Mouse (Mus musculus) neural tube, embryonic 12.5 days (tissue): ENCODE data around the gene Spint2. TPM values are rescaled to one million over a fixed set of nuclear protein-coding genes. Genes with fewer than 3 reads are reported as not detected.

Experiments used
- ATAC-seq: fragments of 200-750 bp; cut with Nextera tagmentation; 2 replicates; pipeline ENCODE4 v1.8.0; 2017; ENCODE audit warnings: low read depth, mild to moderate bottlenecking, moderate TSS enrichment, moderate library complexity; ENCODE audit not compliant: low FRiP score
- H3K27ac ChIP-seq: fragments of 300-500 bp; sonication (generic); 2 replicates; pipeline ENCODE4 v1.5.1; 2016
- H3K27me3 ChIP-seq: fragments of 300-500 bp; sonication (generic); replicated peaks from 2 replicates; pipeline ENCODE4 v1.6.1; 2016; ENCODE audit warnings: mild to moderate bottlenecking
- H3K36me3 ChIP-seq: fragments of 300-500 bp; sonication (generic); 2 replicates; pipeline ENCODE4 v1.6.1; 2016; ENCODE audit warnings: mild to moderate bottlenecking
- H3K4me1 ChIP-seq: fragments of 300-500 bp; sonication (generic); 2 replicates; pipeline ENCODE4 v1.6.1; 2016
- H3K4me2 ChIP-seq: fragments of 300-500 bp; sonication (generic); replicated peaks from 2 replicates; pipeline ENCODE4 v1.6.1; 2016; ENCODE audit warnings: mild to moderate bottlenecking
- H3K4me3 ChIP-seq: fragments of 300-500 bp; sonication (generic); 2 replicates; pipeline ENCODE4 v1.5.1; 2016
- H3K9ac ChIP-seq: fragments of 300-500 bp; sonication (generic); 2 replicates; pipeline ENCODE4 v1.6.1; 2016; ENCODE audit warnings: mild to moderate bottlenecking
- H3K9me3 ChIP-seq: fragments of 300-500 bp; sonication (generic); 2 replicates; pipeline ENCODE4 v1.6.1; 2016; ENCODE audit warnings: mild to moderate bottlenecking
- WGBS: fragments of 180-500 bp; shearing (Covaris S2); methylation state at CpG from one replicate; pipeline ENCODE4 v1.1.7; 2016; 5-methylcytosine and 5-hydroxymethylcytosine counted together
- polyA plus RNA-seq: library from polyadenylated mRNA; unstranded; fragments of >200 nt; fragmentation: Nextera tagmentation; extraction: Ambion mirVana; gene quantifications from 2 replicates; pipeline ENCODE4 v1.2.1, GENCODE M21; 2016

Spint2 gene
- polyA plus RNA-seq, 1 experiment from 2014 or later = 23.5 TPM

GRCm38 (mm10) chr7:29313051-29313450 lies 31.3 kb upstream of the Spint2 start:
- WGBS = 21% methylated on average over 9 of the region's 9 CpGs
- peak overlapping the region; percentile 40 for H3K4me2 ChIP-seq
- no peak overlapping the region for H3K9ac ChIP-seq
- no peak overlapping the region for H3K4me3 ChIP-seq
- H3K36me3 ChIP-seq = peaks cover 42% of the 10 kb centered on the region
- ATAC-seq = no peak
- no peaks in the 10 kb centered on the region for H3K9me3 ChIP-seq
- no peak overlapping the region for H3K27ac ChIP-seq
- H3K27me3 ChIP-seq = peaks cover 8% of the 10 kb centered on the region
- H3K4me1 ChIP-seq = peaks cover 74% of the 10 kb centered on the region

GRCm38 (mm10) chr7:29309749-29310148 lies 28.0 kb upstream of the Spint2 start:
- WGBS = 5% methylated on average over 5 of the region's 5 CpGs
- Histone ChIP-seq H3K27me3 (peaks cover 8% of the 10 kb centered on the region), H3K9ac (peak overlapping the region; percentile 83), H3K36me3 (peaks cover 29% of the 10 kb centered on the region), H3K9me3 (no peaks in the 10 kb centered on the region), H3K27ac (no peak overlapping the region), H3K4me2 (peak overlapping the region; percentile 86), H3K4me3 (peak overlapping the region; percentile 76), H3K4me1 (peaks cover 70% of the 10 kb centered on the region)
- ATAC-seq = no peak

GRCm38 (mm10) chr7:29309221-29309721 lies 27.6 kb upstream of the Spint2 start:
- Histone ChIP-seq H3K9ac (peak overlapping the region; percentile 83), H3K27ac (no peak overlapping the region), H3K4me2 (peak overlapping the region; percentile 86), H3K27me3 (peaks cover 8% of the 10 kb centered on the region), H3K36me3 (peaks cover 25% of the 10 kb centered on the region), H3K4me1 (peaks cover 70% of the 10 kb centered on the region), H3K9me3 (no peaks in the 10 kb centered on the region), H3K4me3 (peak overlapping the region; percentile 76)
- ATAC-seq = no peak
- WGBS = 3% methylated on average over 36 of the region's 36 CpGs

- 1% methylated on average over 41 of the region's 42 CpGs for WGBS
- peaks cover 8% of the 10 kb centered on the region for H3K27me3 ChIP-seq
- peak overlapping the region; percentile 83 for H3K9ac ChIP-seq
- peak overlapping the region; percentile 46; the same call in 1 of the 2 replicates for H3K27ac ChIP-seq
- peak; percentile 72 for ATAC-seq
- H3K4me2 ChIP-seq = peak overlapping the region; percentile 86
- peak overlapping the region; percentile 76 for H3K4me3 ChIP-seq
- H3K9me3 ChIP-seq = no peaks in the 10 kb centered on the region
- H3K4me1 ChIP-seq = peaks cover 58% of the 10 kb centered on the region
- H3K36me3 ChIP-seq = peaks cover 17% of the 10 kb centered on the region
Measured at GRCm38 (mm10) chr7:29307350-29308104, 25.8 kb upstream of the Spint2 start.

GRCm38 (mm10) chr7:29306619-29307018 lies 24.9 kb upstream of the Spint2 start:
- WGBS = 13% methylated on average over 7 of the region's 7 CpGs
- H3K27ac ChIP-seq = no peak overlapping the region
- H3K4me1 ChIP-seq = peaks cover 54% of the 10 kb centered on the region
- no peak overlapping the region for H3K4me3 ChIP-seq
- H3K9ac ChIP-seq = no peak overlapping the region
- no peaks in the 10 kb centered on the region for H3K9me3 ChIP-seq
- peak overlapping the region; percentile 86 for H3K4me2 ChIP-seq
- H3K27me3 ChIP-seq = peaks cover 8% of the 10 kb centered on the region
- ATAC-seq = no peak
- H3K36me3 ChIP-seq = peaks cover 10% of the 10 kb centered on the region

GRCm38 (mm10) chr7:29306108-29306507 lies 24.4 kb upstream of the Spint2 start:
- no peak overlapping the region for H3K9ac ChIP-seq
- peak overlapping the region; percentile 86 for H3K4me2 ChIP-seq
- ATAC-seq = no peak
- H3K9me3 ChIP-seq = no peaks in the 10 kb centered on the region
- 20% methylated on average over 7 of the region's 7 CpGs for WGBS
- peaks cover 5% of the 10 kb centered on the region; the same call in 1 of the 2 replicates for H3K36me3 ChIP-seq
- H3K27ac ChIP-seq = no peak overlapping the region
- H3K27me3 ChIP-seq = peaks cover 8% of the 10 kb centered on the region
- no peak overlapping the region for H3K4me3 ChIP-seq
- peaks cover 54% of the 10 kb centered on the region for H3K4me1 ChIP-seq

GRCm38 (mm10) chr7:29305263-29305988 lies 23.7 kb upstream of the Spint2 start:
- ATAC-seq = no peak
- Histone ChIP-seq H3K9me3 (no peaks in the 10 kb centered on the region), H3K27me3 (peaks cover 8% of the 10 kb centered on the region), H3K4me2 (peak overlapping the region; percentile 86), H3K9ac (peak overlapping the region; percentile 83), H3K27ac (peak overlapping the region; percentile 72), H3K36me3 (no peaks in the 10 kb centered on the region), H3K4me1 (peaks cover 53% of the 10 kb centered on the region), H3K4me3 (peak overlapping the region; percentile 68)
- WGBS = 16% methylated on average over 9 of the region's 9 CpGs

- H3K9ac ChIP-seq = peak overlapping the region; percentile 83
- no peaks in the 10 kb centered on the region for H3K36me3 ChIP-seq
- peak overlapping the region; percentile 86 for H3K4me2 ChIP-seq
- H3K4me1 ChIP-seq = peaks cover 47% of the 10 kb centered on the region
- peak overlapping the region; percentile 72 for H3K27ac ChIP-seq
- H3K4me3 ChIP-seq = peak overlapping the region; percentile 68
- ATAC-seq = 0 out of 2 replicates have a peak, but pooled peaks have one; percentile 6
- WGBS = under 1% methylated on average over 48 of the region's 48 CpGs
- H3K9me3 ChIP-seq = no peaks in the 10 kb centered on the region
- peaks cover 6% of the 10 kb centered on the region for H3K27me3 ChIP-seq
Measured at GRCm38 (mm10) chr7:29304463-29305262, 23.0 kb upstream of the Spint2 start.

- Histone ChIP-seq H3K9ac (peak within 1 kb of the TSS; percentile 83), H3K9me3 (no peaks in the 10 kb centered on the region), H3K4me2 (peak within 1 kb of the TSS; percentile 86), H3K27ac (peak within 1 kb of the TSS; percentile 72), H3K4me3 (peak within 1 kb of the TSS; percentile 68), H3K4me1 (peaks cover 41% of the 10 kb centered on the region), H3K36me3 (no peaks in the 10 kb centered on the region), H3K27me3 (no peaks in the 10 kb centered on the region)
- ATAC-seq = peak; percentile 70
- under 1% methylated on average over 67 of the region's 67 CpGs for WGBS
Measured at GRCm38 (mm10) chr7:29303738-29304462, 22.2 kb upstream of the Spint2 start, which contains the start of gene Dpf1. TSS of gene Dpf1 (plus strand) at chr7:29303951.

- Histone ChIP-seq H3K4me3 (no peak overlapping the region), H3K27me3 (no peaks in the 10 kb centered on the region), H3K27ac (no peak overlapping the region), H3K36me3 (no peaks in the 10 kb centered on the region), H3K9ac (no peak overlapping the region), H3K4me2 (no peak overlapping the region), H3K4me1 (peaks cover 37% of the 10 kb centered on the region), H3K9me3 (no peaks in the 10 kb centered on the region)
- no peak for ATAC-seq
- WGBS = 79% methylated on average over 7 of the region's 7 CpGs
Measured at GRCm38 (mm10) chr7:29302641-29303040, 20.9 kb upstream of the Spint2 start.

- peak overlapping the region; percentile 45 for H3K4me2 ChIP-seq
- peak overlapping the region; percentile 46; the same call in 1 of the 2 replicates for H3K27ac ChIP-seq
- no peaks in the 10 kb centered on the region for H3K36me3 ChIP-seq
- no peaks in the 10 kb centered on the region for H3K9me3 ChIP-seq
- no peak overlapping the region for H3K4me3 ChIP-seq
- H3K9ac ChIP-seq = no peak overlapping the region
- no peaks in the 10 kb centered on the region for H3K27me3 ChIP-seq
- ATAC-seq = no peak
- 2% methylated on average over 7 of the region's 7 CpGs for WGBS
- H3K4me1 ChIP-seq = peaks cover 22% of the 10 kb centered on the region
Measured at GRCm38 (mm10) chr7:29301127-29301566, 19.4 kb upstream of the Spint2 start.
